Mouse (Mus musculus) adrenal gland, adult (tissue): ENCODE data around the gene Pttg1.

ENCODE experiments used
- DNase-seq, 2 experiments: peaks; one replicate each; pipeline ENCODE4 v3.0.0; 2022 to 2023; ENCODE audit warnings: low spot score in 1 of 2; ENCODE audit not compliant: inconsistent age in 2 of 2

Pttg1 gene

GRCm38 (mm10) chr11:43425824-43426413, at the start of gene Pttg1:
Pttg1 (minus strand) TSS chr11:43426251.
- peak; percentile 86 to 93 for DNase-seq

GRCm38 (mm10) chr11:43474225-43474774, 48.2 kb upstream of the Pttg1 start, which contains the start of gene C1qtnf2:
C1qtnf2 (plus strand) TSS chr11:43474276.
- peak; percentile 60 to 76 for DNase-seq

- DNase-seq, result no peak
Measured at GRCm38 (mm10) chr11:43473635-43474224, 47.7 kb upstream of the Pttg1 start.

GRCm38 (mm10) chr11:43473115-43473514, 47.1 kb upstream of the Pttg1 start:
- DNase-seq, result no peak

GRCm38 (mm10) chr11:43470881-43471820, 45.1 kb upstream of the Pttg1 start:
- DNase-seq, result peak in 1 of 2 experiments; percentile 70

- peak in 1 of 2 experiments; percentile 46 for DNase-seq
Measured at GRCm38 (mm10) chr11:43470118-43470517, 44.1 kb upstream of the Pttg1 start.

- DNase-seq, result no peak
Measured at GRCm38 (mm10) chr11:43463204-43463603, 37.2 kb upstream of the Pttg1 start.

GRCm38 (mm10) chr11:43452266-43452665, 26.2 kb upstream of the Pttg1 start:
- DNase-seq, result no peak

- DNase-seq, result no peak
Measured at GRCm38 (mm10) chr11:43451322-43451721, 25.3 kb upstream of the Pttg1 start.

GRCm38 (mm10) chr11:43449916-43450315, 23.9 kb upstream of the Pttg1 start:
- DNase-seq, result no peak

- DNase-seq, result no peak
Measured at GRCm38 (mm10) chr11:43443183-43443582, 17.1 kb upstream of the Pttg1 start.

GRCm38 (mm10) chr11:43441121-43441520, 15.1 kb upstream of the Pttg1 start:
- no peak for DNase-seq

- no peak for DNase-seq
Measured at GRCm38 (mm10) chr11:43434024-43434407, 8.0 kb upstream of the Pttg1 start.

- peak; percentile 80 to 92 for DNase-seq
Measured at GRCm38 (mm10) chr11:43433254-43434023, 7.4 kb upstream of the Pttg1 start, which contains the start of gene Slu7. Slu7 (plus strand) TSS chr11:43433744.

GRCm38 (mm10) chr11:43426414-43426884, 398 bp upstream of the Pttg1 start:
- DNase-seq, result peak; percentile 42 to 85

- no peak for DNase-seq
Measured at GRCm38 (mm10) chr11:43425166-43425709, 813 bp downstream of the Pttg1 start.

- DNase-seq, result no peak
Measured at GRCm38 (mm10) chr11:43424386-43424785, 1.7 kb downstream of the Pttg1 start.

GRCm38 (mm10) chr11:43417201-43417600, 8.8 kb downstream of the Pttg1 start:
- no peak for DNase-seq

GRCm38 (mm10) chr11:43412771-43413451, 13.1 kb downstream of the Pttg1 start:
- peak; percentile 52 to 89 for DNase-seq

GRCm38 (mm10) chr11:43411413-43411812, 14.6 kb downstream of the Pttg1 start:
- DNase-seq, result peak; percentile 53 to 88
